Mouse (Mus musculus) liver, postnatal 0 days (tissue): Measurements from ENCODE around the gene Npm1.

ENCODE experiments used
- CTCF ChIP-seq: sonication (generic); IDR thresholded peaks from 2 replicates; pipeline ENCODE4 v1.5.1; 2016; ENCODE audit warnings: antibody characterized with exemption, low read depth
- EP300 ChIP-seq: IDR thresholded peaks from 2 replicates; pipeline ENCODE4 v1.6.1; 2016; ENCODE audit warnings: antibody characterized with exemption, low read depth, mild to moderate bottlenecking

GRCm38 (mm10) chr11:33202296-33202695 lies 39.3 kb upstream of the Npm1 start:
- TF ChIP-seq CTCF (no peak), EP300 (no peak)
